Mouse (Mus musculus) cortical plate, adult 2 months (tissue): ENCODE measurements at regions not wholly inside any gene's neighbourhood (a gene's known extent, or its start where the extent isn't known, plus 50 kb on each side); places are given as distances from the start of the nearest gene placed in this dataset.

Source experiments
- CTCF ChIP-seq: fragments of 200-500 bp; IDR thresholded peaks from 2 replicates; pipeline ENCODE4 v1.5.1; 2011; ENCODE audit warnings: mild to moderate bottlenecking, control low read depth, low read length; ENCODE audit not compliant: insufficient read depth; ENCODE audit errors: extremely low read depth
- POLR2A ChIP-seq: fragments of 200-500 bp; IDR thresholded peaks from 2 replicates; pipeline ENCODE4 v1.6.1; 2011; ENCODE audit warnings: mild to moderate bottlenecking, low read length, control low read depth; ENCODE audit not compliant: insufficient read depth; ENCODE audit errors: extremely low read depth

- TF ChIP-seq POLR2A: no peak
- TF ChIP-seq CTCF: no peak
Measured at GRCm38 (mm10) chr2:169168376-169168775, 213.0 kb upstream of the Zfp64 start.
